Mouse (Mus musculus) lung, adult 2 months (tissue): Measurements from ENCODE around the gene Acvr1b.

Experiments used
- CTCF ChIP-seq: fragments of 200-500 bp; IDR thresholded peaks from 2 replicates; pipeline ENCODE4 v1.5.1; 2011; ENCODE audit warnings: mild to moderate bottlenecking, low read length, control low read depth; ENCODE audit not compliant: insufficient read depth
- POLR2A ChIP-seq: fragments of 200-500 bp; IDR thresholded peaks from 2 replicates; pipeline ENCODE4 v1.6.1; 2011; ENCODE audit warnings: low read depth, mild to moderate bottlenecking, control low read depth, low read length, borderline replicate concordance; ENCODE audit errors: extremely low read depth

DNA sequence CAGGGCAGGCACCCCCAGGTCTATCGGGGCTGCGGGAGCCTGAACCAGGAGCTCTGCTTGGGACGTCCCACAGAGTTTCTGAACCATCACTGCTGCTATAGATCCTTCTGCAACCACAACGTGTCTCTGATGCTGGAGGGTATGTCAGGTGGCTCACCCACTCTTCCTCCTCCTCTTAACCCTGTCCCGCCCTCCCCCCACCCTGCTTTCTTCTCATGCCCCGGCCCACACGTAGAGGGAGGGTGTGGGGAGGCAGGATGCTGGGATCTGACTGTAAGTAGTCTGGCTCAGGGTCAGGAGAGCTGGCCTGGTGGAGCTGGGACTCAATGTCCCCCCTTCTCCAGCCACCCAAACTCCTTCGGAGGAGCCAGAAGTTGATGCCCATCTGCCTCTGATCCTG lies 38.5 kb upstream of the Acvr1b start:
- TF ChIP-seq CTCF, result no peak
- TF ChIP-seq POLR2A, result peak; percentile 28; the same call in 1 of the 2 replicates
